Mouse (Mus musculus): ENCODE measurements around the gene Mapkbp1. TPM values are rescaled to one million over a fixed set of nuclear protein-coding genes. Genes with fewer than 3 reads are reported as not detected.

The Mapkbp1 gene
- polyA plus RNA-seq, 1 experiment from 2014 or later = 2.6 TPM

DNA sequence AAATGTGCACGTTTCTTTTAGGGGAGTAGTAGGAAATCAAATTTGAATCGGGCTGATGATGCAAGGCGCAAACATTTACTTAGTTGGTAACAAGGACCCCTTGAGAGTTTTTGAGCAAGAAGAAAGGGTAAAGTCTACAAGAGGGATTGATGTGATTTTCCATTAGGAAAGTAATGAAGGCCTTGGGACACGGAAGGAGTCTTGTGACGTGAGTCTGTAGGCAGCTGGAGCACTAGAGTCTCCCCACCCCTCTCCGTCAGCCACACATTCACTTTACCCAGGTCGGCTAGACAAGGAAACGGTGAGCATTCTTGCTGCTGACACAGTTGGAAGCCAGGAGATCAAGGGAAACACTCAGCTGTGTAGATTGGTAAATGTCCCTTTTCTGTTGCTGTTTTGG, 13.4 kb downstream of the Mapkbp1 start:
- ATAC-seq = peak; percentile 93
- WGBS = 45% methylated on average over 8 of the region's 8 CpGs

GRCm38 (mm10) chr2:119986369-119986768, 13.9 kb downstream of the Mapkbp1 start:
- TF ChIP-seq CTCF (IDR thresholded peaks at IDR 0.05) (no peak), EP300 (IDR thresholded peaks at IDR 0.05) (no peak)
- 53% methylated on average over 6 of the region's 6 CpGs for WGBS
- peaks cover 3% of the 10 kb centered on the region; the same call in 1 of the 2 replicates for H3K4me1 ChIP-seq (ENCODE audit: insufficient read depth, low read depth, low read length)
- ATAC-seq (peak; percentile 59), DNase-seq (ENCODE audit: low spot score) (peak; percentile 60)
- H3K9ac ChIP-seq (replicated peaks; ENCODE audit: low read depth) = no peak overlapping the region
- H3K27me3 ChIP-seq (replicated peaks; ENCODE audit: insufficient read depth, low read length) = no peaks in the 10 kb centered on the region
- H3K27ac ChIP-seq (ENCODE audit: low read length) = peak overlapping the region; percentile 52
- no peaks in the 10 kb centered on the region for H3K36me3 ChIP-seq (ENCODE audit: insufficient read depth, low read length)
- 0 out of 2 replicates have a peak overlapping the region, but pooled peaks have one; percentile 0 for H3K4me2 ChIP-seq (replicated peaks; ENCODE audit: low read depth, low read length)
- H3K9me3 ChIP-seq (ENCODE audit: low read length) = no peaks in the 10 kb centered on the region
- H3K4me3 ChIP-seq (ENCODE audit: low read depth, low read length) = no peak overlapping the region

More for the DNA sequence above, 13.4 kb downstream of the Mapkbp1 start:
- Histone ChIP-seq H3K4me3 (ENCODE audit: low read depth, low read length) (no peak overlapping the region), H3K4me1 (ENCODE audit: insufficient read depth, low read depth, low read length) (peaks cover 3% of the 10 kb centered on the region; the same call in 1 of the 2 replicates), H3K4me2 (replicated peaks; ENCODE audit: low read depth, low read length) (no peak overlapping the region), H3K9me3 (ENCODE audit: low read length) (no peaks in the 10 kb centered on the region), H3K9ac (replicated peaks; ENCODE audit: low read depth) (no peak overlapping the region), H3K36me3 (ENCODE audit: insufficient read depth, low read length) (no peaks in the 10 kb centered on the region), H3K27ac (ENCODE audit: low read length) (peak overlapping the region; percentile 52), H3K27me3 (replicated peaks; ENCODE audit: insufficient read depth, low read length) (no peaks in the 10 kb centered on the region)
- TF ChIP-seq CTCF (IDR thresholded peaks at IDR 0.05) = no peak
- peak; percentile 88 for TF ChIP-seq EP300 (IDR thresholded peaks at IDR 0.05)
- peak; percentile 95 for DNase-seq (ENCODE audit: low spot score)

- Histone ChIP-seq H3K27ac (ENCODE audit: low read length) (no peak overlapping the region), H3K9ac (replicated peaks; ENCODE audit: low read depth) (no peak overlapping the region), H3K36me3 (ENCODE audit: insufficient read depth, low read length) (no peaks in the 10 kb centered on the region), H3K4me3 (ENCODE audit: low read depth, low read length) (no peak overlapping the region), H3K4me2 (replicated peaks; ENCODE audit: low read depth, low read length) (no peak overlapping the region), H3K27me3 (replicated peaks; ENCODE audit: insufficient read depth, low read length) (no peaks in the 10 kb centered on the region), H3K9me3 (ENCODE audit: low read length) (no peaks in the 10 kb centered on the region), H3K4me1 (ENCODE audit: insufficient read depth, low read depth, low read length) (peaks cover 3% of the 10 kb centered on the region; the same call in 1 of the 2 replicates)
- 79% methylated on average over 2 of the region's 2 CpGs for WGBS
- ATAC-seq = peak; percentile 83
- TF ChIP-seq CTCF (IDR thresholded peaks at IDR 0.05) = no peak
- TF ChIP-seq EP300 (IDR thresholded peaks at IDR 0.05) = peak; percentile 65; the same call in 1 of the 2 replicates
- peak; percentile 85 for DNase-seq (ENCODE audit: low spot score)
Measured at GRCm38 (mm10) chr2:119987441-119987840, 14.9 kb downstream of the Mapkbp1 start.

- no peak for ATAC-seq
- Histone ChIP-seq H3K4me2 (replicated peaks; ENCODE audit: low read depth, low read length) (no peak overlapping the region), H3K9ac (replicated peaks; ENCODE audit: low read depth) (no peak overlapping the region), H3K36me3 (ENCODE audit: insufficient read depth, low read length) (no peaks in the 10 kb centered on the region), H3K9me3 (ENCODE audit: low read length) (no peaks in the 10 kb centered on the region), H3K4me3 (ENCODE audit: low read depth, low read length) (no peak overlapping the region), H3K4me1 (ENCODE audit: insufficient read depth, low read depth, low read length) (peaks cover 3% of the 10 kb centered on the region; the same call in 1 of the 2 replicates), H3K27me3 (replicated peaks; ENCODE audit: insufficient read depth, low read length) (no peaks in the 10 kb centered on the region), H3K27ac (ENCODE audit: low read length) (peak overlapping the region; percentile 35; the same call in 1 of the 2 replicates)
- TF ChIP-seq EP300 (IDR thresholded peaks at IDR 0.05) (no peak), CTCF (IDR thresholded peaks at IDR 0.05) (no peak)
- WGBS = 71% methylated on average over 4 of the region's 4 CpGs
- no peak for DNase-seq (ENCODE audit: low spot score)
Measured at GRCm38 (mm10) chr2:119988952-119989351, 16.5 kb downstream of the Mapkbp1 start.

GRCm38 (mm10) chr2:119990881-119991280, 18.4 kb downstream of the Mapkbp1 start:
- H3K27me3 ChIP-seq (replicated peaks; ENCODE audit: insufficient read depth, low read length) = no peaks in the 10 kb centered on the region
- H3K4me1 ChIP-seq (ENCODE audit: insufficient read depth, low read depth, low read length) = peaks cover 12% of the 10 kb centered on the region
- 74% methylated on average over 6 of the region's 6 CpGs for WGBS
- H3K27ac ChIP-seq (ENCODE audit: low read length) = no peak overlapping the region
- ATAC-seq (no peak), DNase-seq (ENCODE audit: low spot score) (no peak)
- no peak overlapping the region for H3K9ac ChIP-seq (replicated peaks; ENCODE audit: low read depth)
- no peak overlapping the region for H3K4me3 ChIP-seq (ENCODE audit: low read depth, low read length)
- TF ChIP-seq CTCF (IDR thresholded peaks at IDR 0.05) = no peak
- no peak for TF ChIP-seq EP300 (IDR thresholded peaks at IDR 0.05)
- no peaks in the 10 kb centered on the region for H3K9me3 ChIP-seq (ENCODE audit: low read length)
- no peaks in the 10 kb centered on the region for H3K36me3 ChIP-seq (ENCODE audit: insufficient read depth, low read length)
- no peak overlapping the region for H3K4me2 ChIP-seq (replicated peaks; ENCODE audit: low read depth, low read length)

DNA sequence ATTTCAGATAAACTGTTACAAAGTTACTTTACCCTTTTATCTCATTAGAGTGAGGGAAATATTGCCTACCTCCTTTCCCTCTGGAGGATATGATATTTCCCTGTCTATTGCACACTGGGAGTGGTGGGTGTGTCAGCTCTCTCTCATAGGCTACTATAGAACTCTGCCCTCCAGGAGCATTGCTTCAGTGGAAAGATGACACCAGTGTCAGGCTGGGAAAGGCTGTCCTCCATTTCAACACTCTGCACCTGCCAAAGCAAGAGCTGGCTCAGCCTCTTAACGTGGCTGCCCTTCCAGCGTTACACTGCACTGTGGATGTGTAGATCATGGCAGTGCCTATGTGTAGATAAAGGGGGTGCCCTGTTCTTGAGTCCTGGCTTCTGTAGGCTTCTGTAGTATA, 19.9 kb downstream of the Mapkbp1 start:
- no peaks in the 10 kb centered on the region for H3K36me3 ChIP-seq (ENCODE audit: insufficient read depth, low read length)
- no peak for TF ChIP-seq EP300 (IDR thresholded peaks at IDR 0.05)
- TF ChIP-seq CTCF (IDR thresholded peaks at IDR 0.05) = no peak
- WGBS = 81% methylated on average over 2 of the region's 2 CpGs
- H3K9ac ChIP-seq (replicated peaks; ENCODE audit: low read depth) = no peak overlapping the region
- H3K4me3 ChIP-seq (ENCODE audit: low read depth, low read length) = no peak overlapping the region
- no peaks in the 10 kb centered on the region for H3K27me3 ChIP-seq (replicated peaks; ENCODE audit: insufficient read depth, low read length)
- H3K4me1 ChIP-seq (ENCODE audit: insufficient read depth, low read depth, low read length) = peaks cover 16% of the 10 kb centered on the region
- DNase-seq (ENCODE audit: low spot score) (no peak), ATAC-seq (no peak)
- no peak overlapping the region for H3K27ac ChIP-seq (ENCODE audit: low read length)
- no peaks in the 10 kb centered on the region for H3K9me3 ChIP-seq (ENCODE audit: low read length)
- H3K4me2 ChIP-seq (replicated peaks; ENCODE audit: low read depth, low read length) = no peak overlapping the region

Measured in lung, postnatal 0 days (tissue).